Mouse (Mus musculus): ENCODE data around the gene Gcnt7. TPM values are rescaled to one million over a fixed set of nuclear protein-coding genes. Genes with fewer than 3 reads are reported as not detected.

Gene Gcnt7
- polyA plus RNA-seq, 1 experiment from 2014 or later: 0.63 TPM

- H3K27ac ChIP-seq (replicated peaks): no peak overlapping the region
- WGBS (ENCODE audit: insufficient replicate concordance): 24% methylated on average over 5 of the region's 5 CpGs
- no peak for ATAC-seq (ENCODE audit: insufficient read depth)
Observed at GRCm38 (mm10) chr2:172433746-172434145, 24.6 kb downstream of the Gcnt7 start.

GRCm38 (mm10) chr2:172430609-172431008 is 27.8 kb downstream of the Gcnt7 start:
- Histone ChIP-seq H3K4me1 (replicated peaks) (no peaks in the 10 kb centered on the region), H3K27me3 (no peaks in the 10 kb centered on the region), H3K4me2 (no peak overlapping the region), H3K36me3 (replicated peaks) (no peaks in the 10 kb centered on the region), H3K27ac (replicated peaks) (no peak overlapping the region), H3K4me3 (replicated peaks) (no peak overlapping the region), H3K9me3 (replicated peaks) (no peaks in the 10 kb centered on the region), H3K9ac (no peak overlapping the region)
- WGBS (ENCODE audit: insufficient replicate concordance): 41% methylated on average over 1 of the region's 1 CpGs
- 0 out of 2 replicates have a peak, but pooled peaks have one; percentile 54 for ATAC-seq (ENCODE audit: insufficient read depth)

More at GRCm38 (mm10) chr2:172433746-172434145, 24.6 kb downstream of the Gcnt7 start:
- no peaks in the 10 kb centered on the region for H3K9me3 ChIP-seq (replicated peaks)
- H3K27me3 ChIP-seq: no peaks in the 10 kb centered on the region
- peaks cover 6% of the 10 kb centered on the region; the same call in 1 of the 2 replicates for H3K4me1 ChIP-seq (replicated peaks)
- H3K4me3 ChIP-seq (replicated peaks): no peak overlapping the region
- H3K9ac ChIP-seq: no peak overlapping the region
- H3K36me3 ChIP-seq (replicated peaks): no peaks in the 10 kb centered on the region
- H3K4me2 ChIP-seq: no peak overlapping the region

GRCm38 (mm10) chr2:172418208-172418607 is 40.2 kb downstream of the Gcnt7 start:
- Histone ChIP-seq H3K4me3 (replicated peaks) (no peak overlapping the region), H3K9me3 (replicated peaks) (no peaks in the 10 kb centered on the region), H3K4me1 (replicated peaks) (peaks cover 7% of the 10 kb centered on the region; the same call in 1 of the 2 replicates), H3K27ac (replicated peaks) (no peak overlapping the region), H3K9ac (no peak overlapping the region), H3K4me2 (no peak overlapping the region), H3K36me3 (replicated peaks) (no peaks in the 10 kb centered on the region), H3K27me3 (no peaks in the 10 kb centered on the region)
- 72% methylated on average over 5 of the region's 5 CpGs for WGBS (ENCODE audit: insufficient replicate concordance)
- no peak for ATAC-seq (ENCODE audit: insufficient read depth)

GRCm38 (mm10) chr2:172416876-172417275 is 41.5 kb downstream of the Gcnt7 start:
- H3K4me2 ChIP-seq: no peak overlapping the region
- no peak overlapping the region for H3K4me3 ChIP-seq (replicated peaks)
- WGBS (ENCODE audit: insufficient replicate concordance): 72% methylated on average over 5 of the region's 5 CpGs
- H3K27me3 ChIP-seq: no peaks in the 10 kb centered on the region
- H3K9ac ChIP-seq: no peak overlapping the region
- ATAC-seq (ENCODE audit: insufficient read depth): no peak
- H3K9me3 ChIP-seq (replicated peaks): no peaks in the 10 kb centered on the region
- H3K27ac ChIP-seq (replicated peaks): no peak overlapping the region
- no peaks in the 10 kb centered on the region for H3K36me3 ChIP-seq (replicated peaks)
- H3K4me1 ChIP-seq (replicated peaks): peaks cover 13% of the 10 kb centered on the region; the same call in 1 of the 2 replicates

GRCm38 (mm10) chr2:172416218-172416617 is 42.2 kb downstream of the Gcnt7 start:
- no peak for ATAC-seq (ENCODE audit: insufficient read depth)
- Histone ChIP-seq H3K4me3 (replicated peaks) (no peak overlapping the region), H3K4me1 (replicated peaks) (peaks cover 16% of the 10 kb centered on the region; the same call in 1 of the 2 replicates), H3K9ac (no peak overlapping the region), H3K4me2 (no peak overlapping the region), H3K36me3 (replicated peaks) (no peaks in the 10 kb centered on the region), H3K27me3 (no peaks in the 10 kb centered on the region), H3K27ac (replicated peaks) (no peak overlapping the region), H3K9me3 (replicated peaks) (no peaks in the 10 kb centered on the region)
- 62% methylated on average over 12 of the region's 12 CpGs for WGBS (ENCODE audit: insufficient replicate concordance)

GRCm38 (mm10) chr2:172413894-172414293 is 44.5 kb downstream of the Gcnt7 start:
- H3K9ac ChIP-seq: no peak overlapping the region
- no peak overlapping the region for H3K27ac ChIP-seq (replicated peaks)
- H3K4me2 ChIP-seq: no peak overlapping the region
- H3K9me3 ChIP-seq (replicated peaks): no peaks in the 10 kb centered on the region
- peaks cover 16% of the 10 kb centered on the region; the same call in 1 of the 2 replicates for H3K4me1 ChIP-seq (replicated peaks)
- no peaks in the 10 kb centered on the region for H3K27me3 ChIP-seq
- 40% methylated on average over 5 of the region's 5 CpGs for WGBS (ENCODE audit: insufficient replicate concordance)
- H3K36me3 ChIP-seq (replicated peaks): no peaks in the 10 kb centered on the region
- H3K4me3 ChIP-seq (replicated peaks): no peak overlapping the region
- ATAC-seq (ENCODE audit: insufficient read depth): no peak

GRCm38 (mm10) chr2:172413273-172413672 is 45.1 kb downstream of the Gcnt7 start:
- Histone ChIP-seq H3K36me3 (replicated peaks) (no peaks in the 10 kb centered on the region), H3K9me3 (replicated peaks) (no peaks in the 10 kb centered on the region), H3K4me2 (no peak overlapping the region), H3K4me1 (replicated peaks) (peaks cover 16% of the 10 kb centered on the region; the same call in 1 of the 2 replicates), H3K27ac (replicated peaks) (no peak overlapping the region), H3K27me3 (no peaks in the 10 kb centered on the region), H3K9ac (no peak overlapping the region), H3K4me3 (replicated peaks) (no peak overlapping the region)
- 0 out of 2 replicates have a peak, but pooled peaks have one; percentile 34 for ATAC-seq (ENCODE audit: insufficient read depth)
- WGBS (ENCODE audit: insufficient replicate concordance): 30% methylated on average over 4 of the region's 4 CpGs

GRCm38 (mm10) chr2:172412454-172412853 is 45.9 kb downstream of the Gcnt7 start:
- H3K9me3 ChIP-seq (replicated peaks): no peaks in the 10 kb centered on the region
- 7% methylated on average over 9 of the region's 9 CpGs for WGBS (ENCODE audit: insufficient replicate concordance)
- no peak for ATAC-seq (ENCODE audit: insufficient read depth)
- H3K4me1 ChIP-seq (replicated peaks): peaks cover 16% of the 10 kb centered on the region; the same call in 1 of the 2 replicates
- no peaks in the 10 kb centered on the region for H3K27me3 ChIP-seq
- H3K9ac ChIP-seq: no peak overlapping the region
- no peaks in the 10 kb centered on the region for H3K36me3 ChIP-seq (replicated peaks)
- H3K4me2 ChIP-seq: no peak overlapping the region; the same call in 1 of the 2 replicates
- no peak overlapping the region for H3K4me3 ChIP-seq (replicated peaks)
- H3K27ac ChIP-seq (replicated peaks): no peak overlapping the region

- no peak overlapping the region for H3K27ac ChIP-seq (replicated peaks)
- peaks cover 16% of the 10 kb centered on the region; the same call in 1 of the 2 replicates for H3K4me1 ChIP-seq (replicated peaks)
- 75% methylated on average over 11 of the region's 11 CpGs for WGBS (ENCODE audit: insufficient replicate concordance)
- no peaks in the 10 kb centered on the region for H3K27me3 ChIP-seq
- H3K4me2 ChIP-seq: no peak overlapping the region
- no peak overlapping the region for H3K4me3 ChIP-seq (replicated peaks)
- H3K36me3 ChIP-seq (replicated peaks): no peaks in the 10 kb centered on the region
- ATAC-seq (ENCODE audit: insufficient read depth): no peak
- no peak overlapping the region for H3K9ac ChIP-seq
- no peaks in the 10 kb centered on the region for H3K9me3 ChIP-seq (replicated peaks)
Observed at GRCm38 (mm10) chr2:172411091-172411490, 47.3 kb downstream of the Gcnt7 start.

GRCm38 (mm10) chr2:172410686-172411085 is 47.7 kb downstream of the Gcnt7 start:
- Histone ChIP-seq H3K36me3 (replicated peaks) (no peaks in the 10 kb centered on the region), H3K4me3 (replicated peaks) (no peak overlapping the region), H3K4me2 (no peak overlapping the region), H3K27me3 (no peaks in the 10 kb centered on the region), H3K9me3 (replicated peaks) (no peaks in the 10 kb centered on the region), H3K4me1 (replicated peaks) (peaks cover 16% of the 10 kb centered on the region; the same call in 1 of the 2 replicates), H3K9ac (no peak overlapping the region), H3K27ac (replicated peaks) (no peak overlapping the region)
- ATAC-seq (ENCODE audit: insufficient read depth): no peak
- WGBS (ENCODE audit: insufficient replicate concordance): 52% methylated on average over 2 of the region's 2 CpGs

GRCm38 (mm10) chr2:172407499-172407898 is 50.9 kb downstream of the Gcnt7 start:
- no peak for ATAC-seq (ENCODE audit: insufficient read depth)
- peaks cover 6% of the 10 kb centered on the region; the same call in 1 of the 2 replicates for H3K4me1 ChIP-seq (replicated peaks)
- H3K27me3 ChIP-seq: no peaks in the 10 kb centered on the region
- WGBS (ENCODE audit: insufficient replicate concordance): 59% methylated on average over 2 of the region's 2 CpGs
- H3K4me2 ChIP-seq: no peak overlapping the region
- no peak overlapping the region for H3K27ac ChIP-seq (replicated peaks)
- H3K9ac ChIP-seq: no peak overlapping the region
- H3K9me3 ChIP-seq (replicated peaks): no peaks in the 10 kb centered on the region
- no peaks in the 10 kb centered on the region for H3K36me3 ChIP-seq (replicated peaks)
- H3K4me3 ChIP-seq (replicated peaks): no peak overlapping the region

GRCm38 (mm10) chr2:172406173-172406572 is 52.2 kb downstream of the Gcnt7 start:
- Histone ChIP-seq H3K4me1 (replicated peaks) (no peaks in the 10 kb centered on the region; the same call in 1 of the 2 replicates), H3K4me2 (no peak overlapping the region), H3K4me3 (replicated peaks) (no peak overlapping the region), H3K36me3 (replicated peaks) (no peaks in the 10 kb centered on the region), H3K9me3 (replicated peaks) (no peaks in the 10 kb centered on the region), H3K9ac (no peak overlapping the region), H3K27ac (replicated peaks) (no peak overlapping the region), H3K27me3 (no peaks in the 10 kb centered on the region)
- ATAC-seq (ENCODE audit: insufficient read depth): no peak
- 35% methylated on average over 4 of the region's 4 CpGs for WGBS (ENCODE audit: insufficient replicate concordance)

Data from liver, embryonic 15.5 days (tissue).